14 mouse cellular contexts compared by ENCODE assay signal in the genomic region with DNA sequence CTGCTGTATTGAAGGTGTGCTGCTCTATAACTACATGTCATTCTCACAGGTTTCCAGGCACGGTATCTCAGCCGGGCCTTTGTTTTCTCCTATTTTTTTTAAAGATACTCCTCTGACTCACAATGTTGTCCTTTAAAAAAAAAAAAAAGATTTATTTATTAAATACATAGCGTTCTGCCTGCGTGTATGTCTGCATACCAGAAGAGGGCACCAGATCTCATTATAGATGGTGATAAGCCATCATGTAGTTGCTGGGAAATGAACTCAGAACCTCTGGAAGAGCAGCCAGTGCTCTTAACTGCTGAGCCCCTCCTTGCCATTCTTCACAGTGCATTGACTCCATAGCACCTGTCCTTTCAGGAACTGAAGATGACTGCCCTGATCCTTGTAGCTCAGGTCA. TPM values are rescaled to one million over a fixed set of nuclear protein-coding genes. Genes with fewer than 3 reads are reported as not detected.
DNase-seq lines count a peak whose midpoint lies in the region; ATAC-seq and TF ChIP-seq lines count a peak whose summit lies in the region.
"Had no signal": no experiment of that assay in that cellular context is flagged by ENCODE, and none has a peak within 500 bp of the region (broad histone marks: within the 10 kb centered on the region; RNA-seq: fewer than 3 reads in every experiment).

No protein-coding gene starts in this region.

- H3K9ac ChIP-seq in heart, postnatal 0 days (replicated peaks; ENCODE audit: low read depth, low read length) = no peak overlapping the region
- no peak overlapping the region for H3K9ac ChIP-seq in midbrain, embryonic 14.5 days (replicated peaks; ENCODE audit: low read length)
- no peak overlapping the region for H3K9ac ChIP-seq in midbrain, embryonic 13.5 days (replicated peaks)
- H3K9ac ChIP-seq in MEL (ENCODE audit: control insufficient read depth, low read depth, low read length, poor library complexity, severe bottlenecking) = no peak overlapping the region
- H3K9ac ChIP-seq: heart, embryonic 13.5 days had no signal

- intact Hi-C loops in heart, postnatal 10 days (cut with DNase I) = no loop called here

- H3K4me1 ChIP-seq in heart, postnatal 0 days (ENCODE audit: control insufficient read depth, insufficient read depth) = no peaks in the 10 kb centered on the region
- no peaks in the 10 kb centered on the region for H3K4me1 ChIP-seq in midbrain, embryonic 14.5 days (ENCODE audit: control insufficient read depth, insufficient read depth, low read length)
- H3K4me1 ChIP-seq in midbrain, embryonic 13.5 days (replicated peaks) = no peaks in the 10 kb centered on the region
- no peaks in the 10 kb centered on the region for H3K4me1 ChIP-seq in MEL (ENCODE audit: control insufficient read depth in 1 of 2, insufficient read depth in 2 of 2, low read length in 2 of 2)
- H3K4me1 ChIP-seq: heart, embryonic 13.5 days had no signal

- no peak for DNase-seq in heart, postnatal 0 days (ENCODE audit: low spot score)
- no peak for DNase-seq in heart, postnatal 10 days
- peak; percentile 58 for DNase-seq in midbrain, embryonic 14.5 days
- DNase-seq in MEL (ENCODE audit: low read depth, low spot score) = peak; percentile 51
- DNase-seq in embryo, embryonic 11 days = peak; percentile 26
- DNase-seq in layer of hippocampus, adult 18-20 months (ENCODE audit: low spot score in 2 of 2) = no peak
- DNase-seq: cerebellum, adult 18-20 months; kidney, postnatal 4 days; thymus, adult 2 months had no signal

- peaks cover 65% of the 10 kb centered on the region for H3K36me3 ChIP-seq in heart, postnatal 0 days (replicated peaks; ENCODE audit: control insufficient read depth, insufficient read depth, low read length)
- H3K36me3 ChIP-seq in midbrain, embryonic 14.5 days (ENCODE audit: control insufficient read depth, insufficient read depth, low read length) = peaks cover 37% of the 10 kb centered on the region
- H3K36me3 ChIP-seq in midbrain, embryonic 13.5 days = peaks cover 32% of the 10 kb centered on the region
- H3K36me3 ChIP-seq in MEL (ENCODE audit: control insufficient read depth in 1 of 2, insufficient read depth in 2 of 2, low read length in 2 of 2) = peaks cover 0 to 11% of the 10 kb centered on the region in 2 experiments; a peak in 2 of 4 replicates

- H3K79me2 ChIP-seq in MEL (ENCODE audit: control insufficient read depth, insufficient read depth, low read length, poor library complexity) = no peaks in the 10 kb centered on the region

- no peak for ATAC-seq in heart, postnatal 0 days (ENCODE audit: insufficient read depth, low read depth)
- ATAC-seq in midbrain, embryonic 14.5 days (ENCODE audit: low FRiP score, low TSS enrichment) = no peak; the same call in 1 of the 2 replicates
- ATAC-seq in midbrain, embryonic 13.5 days = no peak
- no peak; the same call in 1 of the 2 replicates for ATAC-seq in megakaryocyte-erythroid progenitor cell, adult 5-6 weeks (replicated peaks; ENCODE audit: low FRiP score, low TSS enrichment, poor library complexity, severe bottlenecking)
- ATAC-seq: inflammation-experienced regulatory T-cells, adult 6 months had no signal

- H3K4me2 ChIP-seq in heart, postnatal 0 days (ENCODE audit: low read depth, low read length) = no peak overlapping the region
- H3K4me2 ChIP-seq in midbrain, embryonic 14.5 days (ENCODE audit: low read length) = no peak overlapping the region
- H3K4me2 ChIP-seq in midbrain, embryonic 13.5 days (replicated peaks) = no peak overlapping the region
- H3K4me2 ChIP-seq: heart, embryonic 13.5 days; liver, embryonic 11.5 days had no signal

- TF ChIP-seq CTCF in heart, postnatal 0 days (IDR thresholded peaks at IDR 0.05; ENCODE audit: low read depth) = peak; percentile 32; the same call in 1 of the 2 replicates
- peak; percentile 19 to 57 (median 47); a peak in 5 of 6 replicates for TF ChIP-seq CTCF in MEL (IDR thresholded peaks at IDR 0.05 in 2 of 3, conservative IDR thresholded peaks at IDR 0.05 in 1 of 3; ENCODE audit: control insufficient read depth in 1 of 3, insufficient read depth in 1 of 3, low read depth in 2 of 3, low read length in 3 of 3, poor library complexity in 1 of 3, severe bottlenecking in 1 of 3)

- TF ChIP-seq POLR2A in MEL (IDR thresholded peaks at IDR 0.05; ENCODE audit: control insufficient read depth in 1 of 2, insufficient read depth in 1 of 2, low read depth in 1 of 2, low read length in 2 of 2, poor library complexity in 1 of 2) = no peak

- H3K9me3 ChIP-seq in heart, postnatal 0 days (replicated peaks; ENCODE audit: control insufficient read depth, low read length) = no peaks in the 10 kb centered on the region
- no peaks in the 10 kb centered on the region for H3K9me3 ChIP-seq in midbrain, embryonic 14.5 days (ENCODE audit: control insufficient read depth, low read length)
- H3K9me3 ChIP-seq in midbrain, embryonic 13.5 days = no peaks in the 10 kb centered on the region
- no peaks in the 10 kb centered on the region for H3K9me3 ChIP-seq in MEL (replicated peaks; ENCODE audit: insufficient read depth, low read length)
- H3K9me3 ChIP-seq: heart, embryonic 13.5 days had no signal

- H3K4me3 ChIP-seq in heart, postnatal 0 days (ENCODE audit: low read depth, low read length) = no peak overlapping the region
- H3K4me3 ChIP-seq in midbrain, embryonic 14.5 days (replicated peaks; ENCODE audit: low read depth, low read length) = no peak overlapping the region
- no peak overlapping the region for H3K4me3 ChIP-seq in midbrain, embryonic 13.5 days (replicated peaks)
- H3K4me3 ChIP-seq in MEL (ENCODE audit: control insufficient read depth in 1 of 2, insufficient read depth in 1 of 2, low read depth in 2 of 2, low read length in 2 of 2) = no peak overlapping the region
- H3K4me3 ChIP-seq: heart, embryonic 13.5 days had no signal

- no peaks in the 10 kb centered on the region for H3K27me3 ChIP-seq in heart, postnatal 0 days (ENCODE audit: control insufficient read depth, insufficient read depth, low read length)
- no peaks in the 10 kb centered on the region for H3K27me3 ChIP-seq in midbrain, embryonic 14.5 days (ENCODE audit: control insufficient read depth, insufficient read depth, low read length)
- no peaks in the 10 kb centered on the region for H3K27me3 ChIP-seq in midbrain, embryonic 13.5 days
- H3K27me3 ChIP-seq in MEL (ENCODE audit: control insufficient read depth in 1 of 2, insufficient read depth in 2 of 2, low read length in 2 of 2) = no peaks in the 10 kb centered on the region
- H3K27me3 ChIP-seq: heart, embryonic 13.5 days had no signal

- no peak overlapping the region for H3K27ac ChIP-seq in heart, postnatal 0 days (ENCODE audit: low read depth)
- H3K27ac ChIP-seq in midbrain, embryonic 14.5 days (replicated peaks; ENCODE audit: low read depth, low read length) = no peak overlapping the region
- H3K27ac ChIP-seq in midbrain, embryonic 13.5 days = no peak overlapping the region
- no peak overlapping the region for H3K27ac ChIP-seq in MEL (ENCODE audit: control insufficient read depth, low read depth, low read length)
- H3K27ac ChIP-seq: heart, embryonic 13.5 days had no signal

- WGBS in heart, postnatal 0 days = 67% methylated on average over 4 of the region's 4 CpGs
- WGBS in midbrain, embryonic 14.5 days = 78% methylated on average over 4 of the region's 4 CpGs
- 80% methylated on average over 4 of the region's 4 CpGs for WGBS in midbrain, embryonic 13.5 days

- TF ChIP-seq RAD21 in MEL (IDR thresholded peaks at IDR 0.05; ENCODE audit: low read depth, low read length) = peak; percentile 51

- TF ChIP-seq EP300 in heart, postnatal 0 days (IDR thresholded peaks at IDR 0.05; ENCODE audit: low read depth) = no peak
- no peak for TF ChIP-seq EP300 in MEL (IDR thresholded peaks at IDR 0.05; ENCODE audit: low read depth in 1 of 2, low read length in 2 of 2)

TF ChIP-seq in MEL, 35 proteins besides CTCF, POLR2A, EP300 and RAD21 (continues in another document):
- TF ChIP-seq USF2 (IDR thresholded peaks at IDR 0.05; ENCODE audit: borderline replicate concordance in 1 of 2, insufficient read depth in 1 of 2, low read depth in 1 of 2, low read length in 2 of 2) = no peak
- no peak for TF ChIP-seq GABPA (IDR thresholded peaks at IDR 0.05; ENCODE audit: low read depth, low read length)
- peak; percentile 88 for TF ChIP-seq ZNF384 (IDR thresholded peaks at IDR 0.05; ENCODE audit: low read depth, low read length)
- no peak for TF ChIP-seq MAZ (IDR thresholded peaks at IDR 0.05; ENCODE audit: low read depth, low read length)
- TF ChIP-seq UBTF (IDR thresholded peaks at IDR 0.05; ENCODE audit: borderline replicate concordance, insufficient read depth, low read depth, low read length) = no peak
- no peak for TF ChIP-seq KAT2A (conservative IDR thresholded peaks at IDR 0.05; ENCODE audit: low read depth, low read length)
- no peak for TF ChIP-seq HCFC1 (IDR thresholded peaks at IDR 0.05; ENCODE audit: low read depth, low read length)

RNA-seq across cellular contexts. Expression of a gene that starts 14.1 kb away (rescaled TPM):
- total RNA-seq in heart, postnatal 0 days (2014; rRNA removed; ENCODE audit: low replicate concordance) = 22.4 and 56.9 TPM in 2 replicates
- polyA plus RNA-seq in heart, postnatal 0 days (2015; fragmentation: Nextera tagmentation; extraction: Ambion mirVana) = 69.9 and 73.7 TPM in 2 replicates
- total RNA-seq in heart, postnatal 10 days (2021) = 10 to 100 TPM; 49.6 to 54.1 TPM
- polyA plus RNA-seq in midbrain, embryonic 14.5 days (2014; fragmentation: Nextera tagmentation; extraction: Ambion mirVana) = 99.3 and 114 TPM in 2 replicates
- 103 TPM in 2 replicates for polyA plus RNA-seq in midbrain, embryonic 13.5 days (2015; fragmentation: Nextera tagmentation; extraction: Ambion mirVana)
- total RNA-seq in MEL (2012; rRNA removed) = 35.3 and 36.8 TPM in 2 replicates
- 10 to 100 TPM in 1 of 2 experiments, not detected in 1; 43.3 TPM for polyA plus RNA-seq in MEL (2012; ENCODE audit: insufficient read depth in 1 of 2, insufficient read length in 2 of 2, low read depth in 1 of 2, low replicate concordance in 2 of 2, missing spikeins in 1 of 2)
- total RNA-seq in megakaryocyte-erythroid progenitor cell, adult 5-6 weeks (2014; fragmentation: Nextera tagmentation) = 38.9 and 51.7 TPM in 2 replicates
- 35.0 and 41.5 TPM in 2 replicates for total RNA-seq in megakaryocyte-erythroid progenitor cell, adult 5-6 weeks (2017)
- total RNA-seq in layer of hippocampus, adult 18-20 months (2021) = 10 to 100 TPM; 77.2 to 80.5 TPM

RNA-seq across cellular contexts. Expression of a gene that starts 26.6 kb away (rescaled TPM):
- total RNA-seq in heart, postnatal 0 days (2014; rRNA removed; ENCODE audit: low replicate concordance) = 415 and 498 TPM in 2 replicates
- polyA plus RNA-seq in heart, postnatal 0 days (2015; fragmentation: Nextera tagmentation; extraction: Ambion mirVana) = 107 and 126 TPM in 2 replicates
- 1,000 to 10,000 TPM; 1,178 to 1,212 TPM for total RNA-seq in heart, postnatal 10 days (2021)
- polyA plus RNA-seq in midbrain, embryonic 14.5 days (2014; fragmentation: Nextera tagmentation; extraction: Ambion mirVana) = 63.3 and 76.3 TPM in 2 replicates
- polyA plus RNA-seq in midbrain, embryonic 13.5 days (2015; fragmentation: Nextera tagmentation; extraction: Ambion mirVana) = 46.6 and 48.0 TPM in 2 replicates
- 52.4 and 53.3 TPM in 2 replicates for total RNA-seq in MEL (2012; rRNA removed)
- polyA plus RNA-seq in MEL (2012; ENCODE audit: insufficient read depth in 1 of 2, insufficient read length in 2 of 2, low read depth in 1 of 2, low replicate concordance in 2 of 2, missing spikeins in 1 of 2) = 10 to 100 TPM in 1 of 2 experiments, not detected in 1; 47.6 TPM
- 0.96 and 1.5 TPM in 2 replicates for total RNA-seq in megakaryocyte-erythroid progenitor cell, adult 5-6 weeks (2014; fragmentation: Nextera tagmentation)
- 1.2 and 3.4 TPM in 2 replicates for total RNA-seq in megakaryocyte-erythroid progenitor cell, adult 5-6 weeks (2017)
- 100 to 1,000 TPM; 228 to 229 TPM for total RNA-seq in layer of hippocampus, adult 18-20 months (2021)

Comparison
In these comparisons a context has a peak if more than half of its experiments do, and no peak if none do; other contexts are left out.
1. DNase-seq: peak in midbrain, embryonic 14.5 days (single experiment), MEL (single experiment) and embryo, embryonic 11 days (single experiment); none in heart, postnatal 0 days (single experiment), heart, postnatal 10 days (0 of 2) and layer of hippocampus, adult 18-20 months (0 of 2).
2. RNA of a gene that starts 26.6 kb away (total RNA-seq): 1,178 to 1,212 TPM in heart, postnatal 10 days, 415 to 498 TPM in heart, postnatal 0 days, 228 to 229 TPM in layer of hippocampus, adult 18-20 months and 52.4 to 53.3 TPM in MEL; 0.96 to 3.4 TPM in megakaryocyte-erythroid progenitor cell, adult 5-6 weeks; every median in the first group is over 10 times any median in the second.